Mouse (Mus musculus) olfactory bulb, adult 2 months (tissue): ENCODE measurements around the gene Necap1.

Experiments
- CTCF ChIP-seq: fragments of 200-500 bp; IDR thresholded peaks from 2 replicates; pipeline ENCODE4 v1.5.1; 2012; ENCODE audit warnings: low read depth, mild to moderate bottlenecking, low read length, moderate library complexity; ENCODE audit not compliant: insufficient read depth
- POLR2A ChIP-seq: fragments of 200-500 bp; IDR thresholded peaks from 2 replicates; pipeline ENCODE4 v1.6.1; 2012; ENCODE audit warnings: mild to moderate bottlenecking, low read depth, low read length, moderate library complexity; ENCODE audit not compliant: insufficient read depth

- no peak for TF ChIP-seq CTCF
- no peak for TF ChIP-seq POLR2A
These were observed 39.9 kb upstream of the Necap1 start for GRCm38 (mm10) chr6:122834365-122834764.
